In the genomic region with DNA sequence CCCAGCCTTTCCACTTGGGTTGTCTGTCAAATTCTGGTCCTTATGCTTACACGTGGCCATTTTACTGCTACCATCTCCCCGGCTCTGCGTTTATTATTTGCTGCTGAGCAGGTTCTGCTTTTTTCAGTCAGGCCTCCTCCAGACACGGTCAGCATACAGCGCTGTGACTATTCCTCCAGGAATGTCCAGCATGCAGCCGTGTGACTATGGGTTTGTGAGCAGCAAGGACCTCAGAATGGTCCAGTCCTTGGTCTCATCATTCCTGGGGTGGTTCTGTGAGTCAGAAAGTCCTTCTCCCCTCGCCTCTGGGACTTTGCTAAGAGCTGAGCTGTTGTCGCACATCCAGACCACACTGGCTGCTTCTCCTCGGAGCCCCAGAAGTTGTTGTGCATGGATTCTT, we compare ENCODE assay signal across 15 mouse cellular contexts.
DNase-seq lines count a peak whose midpoint lies in the region; ATAC-seq and TF ChIP-seq lines count a peak whose summit lies in the region.
"Had no signal": no experiment of that assay in that cellular context is flagged by ENCODE, and none has a peak within 500 bp of the region (broad histone marks: within the 10 kb centered on the region; RNA-seq: fewer than 3 reads in every experiment).

No protein-coding gene starts in this region.

- CTCF ChIA-PET in Patski (lab: Charles Lee), result interaction anchor here (1.2 to 1.3 kb wide), 3 partner anchors 57 to 123 kb away, joined by 3 to 4 read pairs (median 3); no protein-coding TSS in a partner anchor

- WGBS in heart, embryonic 13.5 days, result 38% methylated on average over 9 of the region's 9 CpGs
- WGBS in lung, embryonic 14.5 days, result 53% methylated on average over 9 of the region's 9 CpGs
- 55% methylated on average over 9 of the region's 9 CpGs for WGBS in stomach, embryonic 15.5 days

- no peaks in the 10 kb centered on the region for H3K27me3 ChIP-seq in heart, embryonic 13.5 days (replicated peaks)
- H3K27me3 ChIP-seq in lung, embryonic 14.5 days (ENCODE audit: insufficient read depth, low read length), result no peaks in the 10 kb centered on the region
- H3K27me3 ChIP-seq in Patski, result no peaks in the 10 kb centered on the region
- no peaks in the 10 kb centered on the region for H3K27me3 ChIP-seq in stomach, embryonic 15.5 days (replicated peaks)
- H3K27me3 ChIP-seq: heart, embryonic 12.5 days; liver, embryonic 15.5 days had no signal

- no peak for DNase-seq in heart, adult 18-20 months
- DNase-seq in lung, embryonic 14.5 days, result no peak
- DNase-seq in lung, postnatal 10 days, result no peak
- DNase-seq in Patski (ENCODE audit: low read depth, low spot score), result no peak
- DNase-seq: cerebellum, adult 2 months; kidney, adult 9 months; thymus, adult 2 months had no signal

- H3K36me3 ChIP-seq in heart, embryonic 13.5 days, result no peaks in the 10 kb centered on the region
- H3K36me3 ChIP-seq in lung, embryonic 14.5 days (ENCODE audit: insufficient read depth), result no peaks in the 10 kb centered on the region
- no peaks in the 10 kb centered on the region for H3K36me3 ChIP-seq in stomach, embryonic 15.5 days
- H3K36me3 ChIP-seq: heart, embryonic 12.5 days; liver, embryonic 15.5 days had no signal

- no peak overlapping the region for H3K9ac ChIP-seq in heart, embryonic 13.5 days
- no peak overlapping the region for H3K9ac ChIP-seq in lung, embryonic 14.5 days
- H3K9ac ChIP-seq in stomach, embryonic 15.5 days, result no peak overlapping the region
- H3K9ac ChIP-seq: heart, embryonic 12.5 days; hindbrain, embryonic 14.5 days; liver, embryonic 15.5 days had no signal

- H3K9me3 ChIP-seq in heart, embryonic 13.5 days, result no peaks in the 10 kb centered on the region
- no peaks in the 10 kb centered on the region for H3K9me3 ChIP-seq in lung, embryonic 14.5 days (ENCODE audit: low read depth, low read length)
- no peaks in the 10 kb centered on the region for H3K9me3 ChIP-seq in stomach, embryonic 15.5 days
- H3K9me3 ChIP-seq: heart, embryonic 12.5 days; liver, embryonic 15.5 days had no signal

- H3K27ac ChIP-seq in heart, embryonic 13.5 days (replicated peaks), result peak overlapping the region; percentile 42
- H3K27ac ChIP-seq in lung, embryonic 14.5 days (ENCODE audit: low read depth), result peak overlapping the region; percentile 36; the same call in 1 of the 2 replicates
- H3K27ac ChIP-seq in stomach, embryonic 15.5 days, result peak overlapping the region; percentile 24; the same call in 1 of the 2 replicates
- H3K27ac ChIP-seq: hindbrain, embryonic 14.5 days; liver, embryonic 15.5 days had no signal

- TF ChIP-seq CTCF in lung, embryonic 14.5 days (IDR thresholded peaks at IDR 0.05; ENCODE audit: low read depth), result no peak
- no peak for TF ChIP-seq CTCF in Patski (IDR thresholded peaks at IDR 0.05)

- no peak overlapping the region for H3K4me2 ChIP-seq in heart, embryonic 13.5 days
- no peak overlapping the region for H3K4me2 ChIP-seq in lung, embryonic 14.5 days
- no peak overlapping the region for H3K4me2 ChIP-seq in stomach, embryonic 15.5 days
- H3K4me2 ChIP-seq: heart, embryonic 12.5 days; hindbrain, embryonic 14.5 days; liver, embryonic 15.5 days; midbrain, embryonic 11.5 days had no signal

- in situ Hi-C loops in Patski (cut with MboI; ENCODE audit: low pct_unique_long_range_greater_than_20kb), result loop anchor here (5.0 to 25.0 kb wide), 3 partner anchors 121 to 306 kb away; a partner anchor contains a TSS

- no peak overlapping the region for H3K4me3 ChIP-seq in heart, embryonic 13.5 days
- no peak overlapping the region for H3K4me3 ChIP-seq in lung, embryonic 14.5 days (ENCODE audit: low read depth, low read length)
- no peak overlapping the region for H3K4me3 ChIP-seq in stomach, embryonic 15.5 days (replicated peaks)
- H3K4me3 ChIP-seq: heart, embryonic 12.5 days; liver, embryonic 15.5 days had no signal

- H3K4me1 ChIP-seq in heart, embryonic 13.5 days, result peaks cover 59% of the 10 kb centered on the region
- peaks cover 23% of the 10 kb centered on the region for H3K4me1 ChIP-seq in lung, embryonic 14.5 days (ENCODE audit: insufficient read depth)
- peaks cover 37% of the 10 kb centered on the region for H3K4me1 ChIP-seq in stomach, embryonic 15.5 days

- no peak for ATAC-seq in heart, embryonic 13.5 days (ENCODE audit: extremely low read depth, insufficient number of reproducible peaks, low FRiP score, low TSS enrichment)
- ATAC-seq in lung, embryonic 14.5 days (ENCODE audit: insufficient read depth), result no peak
- peak; percentile 79 for ATAC-seq in Patski
- no peak for ATAC-seq in stomach, embryonic 15.5 days (ENCODE audit: insufficient read depth, low FRiP score, low read depth)
- no peak for ATAC-seq in monocyte, adult 5-6 weeks (replicated peaks; ENCODE audit: insufficient number of reproducible peaks, low FRiP score, low TSS enrichment, poor library complexity, severe bottlenecking)
- ATAC-seq: forebrain, embryonic 16.5 days had no signal

- POLR2A ChIA-PET in Patski (lab: Charles Lee), result interaction anchor here (0.8 to 2.0 kb wide), 3 partner anchors 7 to 111 kb away, joined by 3 to 5 read pairs (median 3); no protein-coding TSS in a partner anchor
